Mouse (Mus musculus) thymus, postnatal 14 days (tissue): ENCODE results near the gene Bicd1.
"Not testable (repeated sequence)": the region's sequence is repeated elsewhere in the genome, so short reads cannot be mapped to it uniquely, and the experiment has no call there.

ENCODE experiments used
- DNase-seq: peaks from one replicate; pipeline ENCODE4 v3.0.0; 2021

Gene Bicd1

GRCm38 (mm10) chr6:149408833-149409332, at the start of gene Bicd1:
Gene Bicd1, plus strand, starts transcription at chr6:149408886.
- peak; percentile 21 for DNase-seq

DNA sequence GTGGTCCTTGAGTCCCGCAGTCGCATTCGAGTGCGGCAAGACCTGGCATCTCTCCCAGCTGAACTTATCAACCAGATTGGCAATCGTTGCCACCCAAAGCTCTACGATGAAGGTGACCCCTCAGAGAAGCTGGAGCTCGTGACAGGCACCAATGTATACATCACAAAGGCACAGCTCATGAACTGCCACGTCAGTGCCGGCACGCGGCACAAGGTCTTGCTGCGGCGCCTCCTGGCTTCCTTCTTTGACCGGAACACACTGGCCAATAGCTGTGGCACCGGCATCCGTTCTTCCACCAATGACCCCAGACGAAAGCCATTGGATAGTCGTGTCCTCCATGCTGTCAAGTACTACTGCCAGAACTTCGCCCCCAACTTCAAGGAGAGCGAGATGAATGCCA, 46.2 kb upstream of the Bicd1 start:
- DNase-seq, result not testable (repeated sequence)

DNA sequence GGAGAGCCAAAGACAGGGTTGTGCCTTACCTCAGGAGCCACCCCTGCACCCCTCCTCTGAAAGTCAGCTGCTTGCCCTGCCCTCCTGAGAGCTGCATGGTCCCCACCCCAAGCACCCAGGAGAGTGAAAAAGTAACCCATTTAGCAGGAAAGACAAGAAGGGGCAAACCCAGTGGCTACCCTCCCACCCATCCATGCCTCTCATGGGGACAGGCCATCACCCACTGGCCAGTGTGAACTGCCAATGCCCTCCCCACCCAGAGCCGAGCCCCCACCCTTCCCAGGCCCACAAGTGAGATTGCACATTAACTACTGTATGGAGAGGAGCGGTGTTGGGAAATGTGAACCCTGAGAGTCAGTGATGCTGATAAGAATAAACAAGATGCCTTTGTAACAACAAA, 42.7 kb upstream of the Bicd1 start:
- not testable (repeated sequence) for DNase-seq

GRCm38 (mm10) chr6:149366403-149366802, 42.3 kb upstream of the Bicd1 start:
- no peak for DNase-seq

DNA sequence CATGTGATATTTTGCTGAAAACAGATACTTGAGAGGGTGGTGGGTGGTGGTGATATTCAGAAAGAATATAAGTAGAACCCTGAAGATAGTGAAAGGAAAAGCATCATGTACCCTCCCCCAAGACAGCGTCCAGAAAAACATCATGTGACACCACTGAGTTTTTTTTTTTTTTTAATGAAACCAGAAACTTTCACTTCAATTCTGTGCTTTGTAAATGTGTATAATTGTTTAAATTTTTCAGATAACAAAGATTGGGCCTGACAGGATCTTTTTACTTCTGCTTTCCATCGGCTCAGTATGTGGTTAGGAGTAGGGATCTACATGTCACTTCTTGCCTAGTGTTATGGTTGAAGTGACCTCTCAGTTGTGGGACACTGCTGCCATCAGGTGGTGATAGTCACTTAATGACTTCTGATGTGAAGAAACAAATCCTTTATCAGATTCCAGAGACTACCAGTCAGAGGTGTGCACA, 33.7 kb upstream of the Bicd1 start:
- DNase-seq, result peak; percentile 71

GRCm38 (mm10) chr6:149383531-149383930, 25.2 kb upstream of the Bicd1 start:
- DNase-seq, result no peak

GRCm38 (mm10) chr6:149386389-149386788, 22.3 kb upstream of the Bicd1 start:
- no peak for DNase-seq

GRCm38 (mm10) chr6:149389626-149390025, 19.1 kb upstream of the Bicd1 start:
- DNase-seq, result not testable (repeated sequence)

- DNase-seq, result no peak
Observed at GRCm38 (mm10) chr6:149399396-149399795, 9.3 kb upstream of the Bicd1 start.

DNA sequence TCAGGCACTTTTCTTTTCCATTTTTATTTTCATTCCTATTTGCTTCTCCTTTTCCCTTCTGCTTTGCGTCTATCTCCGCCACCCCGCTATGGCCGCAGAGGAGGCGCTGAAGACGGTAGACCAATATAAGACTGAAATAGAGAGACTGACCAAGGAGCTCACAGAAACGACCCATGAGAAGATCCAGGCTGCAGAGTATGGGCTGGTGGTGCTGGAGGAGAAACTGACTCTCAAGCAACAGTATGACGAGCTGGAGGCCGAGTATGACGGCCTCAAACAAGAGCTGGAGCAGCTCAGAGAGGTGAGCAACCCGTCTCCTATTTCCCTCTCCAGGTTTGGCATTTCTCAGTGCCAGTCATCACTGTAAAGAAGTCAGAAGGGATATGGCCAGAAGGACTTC, 655 bp downstream of the Bicd1 start:
- no peak for DNase-seq

DNA sequence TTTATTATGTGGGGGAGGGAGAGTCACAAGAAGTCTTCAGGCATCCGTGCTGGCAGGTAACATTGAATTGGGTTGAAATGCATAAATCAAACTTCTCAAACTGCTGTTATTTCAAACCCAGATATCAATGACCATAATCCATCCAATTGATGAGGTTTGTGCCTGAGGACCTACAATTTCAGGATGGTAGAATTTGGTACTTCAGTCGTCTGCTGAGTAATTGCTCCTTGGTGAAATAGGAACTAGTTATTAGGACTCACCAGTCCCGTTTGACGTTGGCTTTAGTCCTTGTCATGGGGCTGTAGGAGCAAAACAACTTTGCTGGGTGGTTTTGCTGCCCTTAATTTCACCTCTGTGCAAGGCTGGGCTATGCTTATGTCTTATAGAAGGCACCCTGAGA, 1.2 kb downstream of the Bicd1 start:
- no peak for DNase-seq

DNA sequence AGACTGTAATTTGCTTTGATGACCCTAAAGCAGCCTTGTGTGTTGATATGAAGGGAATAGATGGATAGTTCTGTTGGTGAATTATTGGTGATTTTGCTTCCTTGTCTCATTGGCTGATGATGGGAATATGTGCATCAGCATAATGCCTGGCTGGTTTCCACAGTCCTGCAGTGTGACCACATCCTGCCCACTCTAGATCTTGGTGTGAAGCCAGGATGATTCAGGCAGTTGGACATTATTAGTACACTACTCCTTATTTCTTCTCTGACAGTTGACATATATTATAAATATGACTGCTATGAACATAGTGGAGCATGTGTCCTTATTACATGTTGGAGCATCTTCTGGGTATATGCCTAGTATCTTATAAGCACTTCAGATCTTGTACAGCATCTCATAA, 4.6 kb downstream of the Bicd1 start:
- no peak for DNase-seq

DNA sequence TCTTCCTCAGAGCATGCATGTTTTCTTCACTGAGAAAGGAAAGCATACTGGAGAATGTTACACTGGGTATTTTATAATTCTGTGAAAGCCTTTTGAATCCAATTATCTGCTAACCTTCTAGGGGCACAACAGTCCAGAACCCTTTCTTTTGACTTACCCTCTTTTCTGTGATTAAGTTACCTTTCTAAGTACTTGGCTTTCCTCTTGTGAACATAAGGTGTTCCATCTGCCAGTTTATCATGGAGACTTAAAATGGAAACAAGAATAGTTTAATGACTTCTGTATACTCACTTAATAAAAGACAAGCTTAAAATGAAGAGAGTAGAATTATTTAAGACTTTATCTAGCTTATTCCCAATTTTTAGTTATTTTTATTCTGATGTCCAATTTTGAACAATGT, 16.1 kb downstream of the Bicd1 start:
- no peak for DNase-seq

DNA sequence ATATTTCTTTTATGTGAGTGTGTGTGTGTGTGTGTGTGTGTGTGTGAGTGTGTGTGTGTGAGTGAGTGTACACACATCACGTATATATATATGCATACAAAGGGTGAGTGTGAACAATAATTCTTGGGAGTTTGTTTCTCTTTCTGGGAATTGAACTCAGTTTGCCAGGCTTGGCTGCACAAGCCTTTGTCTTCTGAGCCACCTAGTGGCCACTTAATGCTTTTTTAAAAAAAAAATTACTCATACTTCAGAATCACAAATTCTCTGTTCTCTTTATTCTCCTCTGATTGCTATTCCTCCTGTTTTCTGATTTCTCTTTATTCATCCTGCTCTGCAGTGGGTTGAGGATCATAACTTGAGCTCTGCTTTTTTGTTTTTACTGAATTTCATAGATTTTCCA, 30.5 kb downstream of the Bicd1 start:
- DNase-seq, result no peak

DNA sequence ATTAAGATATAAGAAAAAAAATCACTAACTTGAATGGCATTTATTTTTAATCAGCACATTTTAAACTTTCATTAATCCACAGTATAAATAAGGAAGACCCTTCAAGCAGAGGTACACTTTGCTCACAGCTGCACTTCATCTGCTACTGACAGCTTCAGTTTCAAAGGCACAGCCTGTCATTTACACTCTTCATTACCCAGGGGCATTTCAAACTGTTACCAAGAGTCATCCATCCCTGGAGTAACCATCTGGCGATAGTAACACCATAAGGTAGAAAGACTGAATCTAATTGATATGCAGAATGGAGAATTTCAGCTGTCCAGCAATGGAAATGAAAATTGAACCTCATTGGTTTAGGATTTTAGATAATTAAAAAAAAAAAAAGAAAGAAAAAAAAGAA, 34.2 kb downstream of the Bicd1 start:
- no peak for DNase-seq

- DNase-seq, result no peak
Observed at GRCm38 (mm10) chr6:149445854-149446253, 37.2 kb downstream of the Bicd1 start.

DNA sequence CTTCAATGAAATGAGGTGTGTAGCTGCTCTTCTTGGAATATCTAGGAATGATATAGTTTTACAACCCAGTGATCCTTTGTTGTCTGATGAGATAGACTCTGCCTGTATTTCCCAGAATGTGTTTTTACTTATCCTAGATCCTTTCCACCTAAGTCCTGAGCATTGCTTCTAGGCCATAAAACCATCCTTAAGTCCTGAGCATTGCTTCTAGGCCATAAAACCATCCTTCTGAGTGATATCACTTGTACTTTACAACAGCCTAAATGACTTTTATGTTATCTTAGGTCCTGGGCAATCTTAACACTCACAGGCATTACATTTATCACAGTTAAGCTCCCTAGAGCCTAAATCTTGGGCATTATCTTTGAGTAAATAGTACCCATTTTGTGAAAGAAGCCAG, 48.6 kb downstream of the Bicd1 start:
- DNase-seq, result no peak

- DNase-seq, result no peak
Observed at GRCm38 (mm10) chr6:149460971-149461370, 52.3 kb downstream of the Bicd1 start.

GRCm38 (mm10) chr6:149471477-149471876, 62.8 kb downstream of the Bicd1 start:
- no peak for DNase-seq

DNA sequence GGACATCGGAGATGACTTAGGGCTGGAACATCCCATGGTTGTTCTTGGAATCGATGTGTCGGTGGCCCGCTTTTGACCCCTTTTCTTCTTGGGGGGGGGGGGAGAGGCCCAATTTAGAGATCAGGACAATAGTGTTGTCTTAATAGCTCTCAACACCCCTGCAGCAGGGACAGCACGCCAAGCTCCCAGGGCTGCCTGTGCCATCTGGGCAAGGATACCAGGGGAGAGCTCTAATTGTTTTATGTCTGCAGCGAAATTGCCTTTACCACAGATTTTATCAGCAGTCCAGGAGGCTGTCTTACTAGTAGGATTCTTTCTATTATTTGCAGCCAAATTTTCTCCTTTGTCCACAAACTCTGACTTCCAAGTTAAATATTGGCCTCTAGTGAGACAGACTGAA, 63.8 kb downstream of the Bicd1 start:
- not testable (repeated sequence) for DNase-seq

DNA sequence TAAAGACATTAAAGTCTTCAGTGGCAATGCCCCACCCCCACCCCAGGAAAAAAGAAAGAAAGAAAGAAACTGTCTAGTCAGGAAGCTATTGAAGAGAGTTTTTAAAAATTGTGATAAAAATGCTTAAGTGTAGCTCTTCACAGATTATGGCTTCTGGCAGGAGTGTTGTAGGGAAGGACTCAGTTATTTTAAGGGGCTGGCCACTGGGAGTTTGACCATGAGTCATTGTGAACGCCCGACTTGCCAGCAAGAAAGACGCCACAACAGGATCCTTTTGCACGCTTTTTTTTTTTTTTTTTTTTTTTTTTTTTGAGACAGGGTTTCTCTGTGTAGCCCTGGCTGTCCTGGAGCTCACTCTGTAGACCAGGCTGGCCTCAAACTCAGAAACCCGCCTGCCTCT, 73.2 kb downstream of the Bicd1 start:
- not testable (repeated sequence) for DNase-seq

- no peak for DNase-seq
Observed at GRCm38 (mm10) chr6:149494662-149495061, 86.0 kb downstream of the Bicd1 start.

DNA sequence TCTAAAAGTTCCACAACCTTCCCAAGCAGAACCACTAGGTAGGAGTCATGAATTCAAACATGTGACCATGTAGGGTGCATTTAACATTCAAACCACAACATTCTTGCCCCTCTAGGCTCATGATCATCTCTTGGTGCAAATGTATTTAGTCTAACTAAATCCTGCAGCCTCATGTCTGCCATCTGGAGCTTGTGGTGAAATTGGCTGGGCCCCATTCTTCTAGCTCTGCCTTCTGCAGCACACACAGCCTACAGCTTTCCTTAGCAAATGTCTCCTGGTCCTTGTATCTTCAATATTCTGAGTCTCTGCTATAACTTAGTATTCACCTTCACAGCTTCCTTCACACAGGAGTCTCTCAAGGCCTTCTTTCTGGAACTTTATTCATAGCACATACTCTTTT, 87.2 kb downstream of the Bicd1 start:
- DNase-seq, result no peak

- DNase-seq, result peak; percentile 20
Observed at GRCm38 (mm10) chr6:149565720-149566498, 157.2 kb downstream of the Bicd1 start.

GRCm38 (mm10) chr6:149567219-149567618, 158.5 kb downstream of the Bicd1 start:
- no peak for DNase-seq
